Mouse (Mus musculus) intestine, embryonic 15.5 days (tissue): ENCODE results near the gene Defb35. TPM values are rescaled to one million over a fixed set of nuclear protein-coding genes. Genes with fewer than 3 reads are reported as not detected.
"Not testable (repeated sequence)": the region's sequence is repeated elsewhere in the genome, so short reads cannot be mapped to it uniquely, and the experiment has no call there.

Experiments used
- ATAC-seq: fragments of 200-750 bp; cut with Nextera tagmentation; 2 replicates; pipeline ENCODE4 v1.8.0; 2017; ENCODE audit warnings: moderate TSS enrichment, moderate library complexity
- H3K27ac ChIP-seq: fragments of 300-500 bp; sonication (generic); 2 replicates; pipeline ENCODE4 v1.5.1; 2015; ENCODE audit warnings: mild to moderate bottlenecking, inconsistent platforms
- H3K27me3 ChIP-seq: fragments of 300-500 bp; sonication (generic); replicated peaks from 2 replicates; pipeline ENCODE4 v1.6.1; 2015; ENCODE audit warnings: inconsistent platforms
- H3K36me3 ChIP-seq: fragments of 300-500 bp; sonication (generic); 2 replicates; pipeline ENCODE4 v1.6.1; 2015; ENCODE audit warnings: inconsistent platforms
- H3K4me1 ChIP-seq: fragments of 300-500 bp; sonication (generic); replicated peaks from 2 replicates; pipeline ENCODE4 v1.6.1; 2015; ENCODE audit warnings: inconsistent platforms
- H3K4me2 ChIP-seq: fragments of 300-500 bp; sonication (generic); replicated peaks from 2 replicates; pipeline ENCODE4 v1.6.1; 2015; ENCODE audit warnings: mild to moderate bottlenecking, inconsistent platforms
- H3K4me3 ChIP-seq: fragments of 300-500 bp; sonication (generic); replicated peaks from 2 replicates; pipeline ENCODE4 v1.5.1; 2015; ENCODE audit warnings: inconsistent platforms
- H3K9ac ChIP-seq: fragments of 300-500 bp; sonication (generic); 2 replicates; pipeline ENCODE4 v1.6.1; 2015; ENCODE audit warnings: inconsistent platforms
- H3K9me3 ChIP-seq: fragments of 300-500 bp; sonication (generic); 2 replicates; pipeline ENCODE4 v1.6.1; 2016; ENCODE audit warnings: inconsistent platforms
- WGBS: fragments of 180-500 bp; shearing (Covaris S2); methylation state at CpG from one replicate; pipeline ENCODE4 v1.1.7; 2015; 5-methylcytosine and 5-hydroxymethylcytosine counted together
- polyA plus RNA-seq: library from polyadenylated mRNA; unstranded; fragments of >200 nt; fragmentation: Nextera tagmentation; extraction: Ambion mirVana; gene quantifications from 2 replicates; pipeline ENCODE4 v1.2.1, GENCODE M21; 2015

Gene Defb35
- not detected in 2 replicates for polyA plus RNA-seq

DNA sequence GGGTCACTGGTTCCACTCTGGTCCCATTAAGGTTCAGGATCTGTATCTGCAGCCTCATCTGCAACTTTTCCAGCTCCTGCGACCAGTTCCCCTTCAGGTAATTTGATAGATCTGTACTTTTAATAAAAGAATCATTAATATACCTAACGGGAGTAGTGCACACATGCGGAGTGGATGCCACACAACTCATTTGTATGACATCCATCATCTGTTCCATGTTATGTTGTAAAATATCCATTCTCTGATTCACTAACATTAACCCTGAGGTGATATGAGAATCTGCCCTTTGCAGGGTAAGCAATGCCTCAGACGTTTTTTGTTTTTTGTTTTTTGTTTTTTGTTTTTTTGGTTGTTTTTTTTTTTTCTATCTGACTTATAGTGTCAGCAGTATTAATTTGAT is at the start of gene Defb35:
TSS of gene Defb35 (plus strand) at position 301 of the 400 bp plus-strand sequence.
- not testable (repeated sequence) for H3K4me2 ChIP-seq, H3K27me3 ChIP-seq, H3K9me3 ChIP-seq, H3K4me1 ChIP-seq, ATAC-seq, H3K36me3 ChIP-seq, H3K4me3 ChIP-seq, H3K9ac ChIP-seq, H3K27ac ChIP-seq
- WGBS = 86% methylated on average over 4 of the region's 4 CpGs

DNA sequence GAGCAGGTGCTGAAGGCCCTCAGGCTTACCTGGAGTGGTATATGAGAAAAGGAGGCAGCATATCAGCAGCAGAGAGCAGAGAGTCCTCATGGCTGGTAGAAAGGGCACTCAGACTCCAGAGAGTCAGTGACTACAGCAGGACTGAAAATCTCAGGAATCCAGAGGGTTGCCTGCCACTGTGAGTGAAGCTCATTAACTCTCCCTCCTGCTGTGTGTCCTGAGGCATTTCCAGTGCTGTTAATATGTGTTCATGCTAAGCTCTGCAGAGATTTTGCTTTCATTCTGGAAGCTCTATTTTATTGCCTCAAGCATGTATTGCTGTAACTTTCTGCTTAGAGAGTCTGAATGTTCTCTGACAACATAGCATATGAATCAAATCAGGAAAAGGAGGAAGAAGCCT is 31.9 kb upstream of the Defb35 start, which contains the start of gene Defb11:
TSS of gene Defb11 (minus strand) at position 123 of the 400 bp plus-strand sequence.
- not testable (repeated sequence) for H3K9me3 ChIP-seq, H3K27ac ChIP-seq, H3K4me3 ChIP-seq, H3K9ac ChIP-seq, H3K27me3 ChIP-seq, H3K4me2 ChIP-seq, ATAC-seq, H3K36me3 ChIP-seq, H3K4me1 ChIP-seq

GRCm38 (mm10) chr8:21911931-21912330 is 26.2 kb upstream of the Defb35 start:
- no peaks in the 10 kb centered on the region for H3K36me3 ChIP-seq
- no peak overlapping the region for H3K4me3 ChIP-seq
- no peak overlapping the region for H3K27ac ChIP-seq
- ATAC-seq = no peak
- H3K9me3 ChIP-seq = no peaks in the 10 kb centered on the region
- no peak overlapping the region for H3K9ac ChIP-seq
- H3K27me3 ChIP-seq = no peaks in the 10 kb centered on the region
- no peaks in the 10 kb centered on the region for H3K4me1 ChIP-seq
- WGBS = 24% methylated on average over 1 of the region's 1 CpGs
- H3K4me2 ChIP-seq = no peak overlapping the region

DNA sequence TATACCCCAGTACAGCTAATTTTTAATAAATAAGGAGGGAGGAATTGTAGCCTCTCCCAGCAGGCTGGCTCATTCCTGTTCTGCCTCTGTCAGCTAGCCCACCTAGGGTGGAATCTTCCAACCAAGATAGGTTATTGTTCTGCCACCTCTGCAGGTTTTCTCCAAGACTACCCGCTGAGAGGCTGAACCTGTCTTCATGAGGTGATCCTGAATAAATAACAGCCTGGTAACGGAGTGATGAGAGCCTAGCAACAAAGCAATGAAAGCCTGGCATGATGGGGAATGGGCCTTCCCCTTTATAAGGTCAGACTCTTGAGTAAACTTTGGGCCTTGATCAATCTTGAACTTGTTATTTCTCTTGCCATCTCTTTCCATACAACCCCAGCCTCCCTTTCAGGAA is 25.6 kb upstream of the Defb35 start:
- H3K4me3 ChIP-seq = no peak overlapping the region
- WGBS = 20% methylated on average over 2 of the region's 2 CpGs
- no peak for ATAC-seq
- H3K36me3 ChIP-seq = no peaks in the 10 kb centered on the region
- H3K9me3 ChIP-seq = no peaks in the 10 kb centered on the region
- no peak overlapping the region for H3K27ac ChIP-seq
- H3K27me3 ChIP-seq = no peaks in the 10 kb centered on the region
- no peaks in the 10 kb centered on the region for H3K4me1 ChIP-seq
- no peak overlapping the region for H3K4me2 ChIP-seq
- H3K9ac ChIP-seq = no peak overlapping the region

- Histone ChIP-seq H3K27ac (no peak overlapping the region), H3K4me3 (no peak overlapping the region), H3K4me1 (no peaks in the 10 kb centered on the region), H3K9ac (no peak overlapping the region), H3K36me3 (no peaks in the 10 kb centered on the region), H3K4me2 (no peak overlapping the region), H3K9me3 (no peaks in the 10 kb centered on the region), H3K27me3 (no peaks in the 10 kb centered on the region)
- 84% methylated on average over 3 of the region's 3 CpGs for WGBS
- no peak for ATAC-seq
Observed at GRCm38 (mm10) chr8:21915625-21916024, 22.5 kb upstream of the Defb35 start.

DNA sequence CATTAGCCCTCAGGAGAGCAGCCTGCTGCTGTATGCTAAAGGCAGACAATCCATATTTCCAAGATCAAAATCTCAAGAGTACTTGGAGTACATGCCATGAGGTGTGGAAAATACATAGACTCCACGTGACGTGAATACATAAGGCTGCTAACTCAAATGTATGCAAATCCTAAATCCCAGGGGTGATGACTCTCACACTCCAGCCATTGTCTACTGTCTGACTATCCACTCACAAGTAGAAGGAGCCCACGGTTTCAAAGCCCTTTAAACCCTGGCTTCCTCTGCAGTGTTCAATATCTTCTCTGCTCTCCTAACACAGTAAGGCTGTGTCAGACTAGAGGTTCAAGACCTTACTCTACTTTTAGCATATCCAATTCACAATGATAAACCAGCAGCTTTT is 7.4 kb upstream of the Defb35 start:
- not testable (repeated sequence) for H3K4me1 ChIP-seq, H3K9ac ChIP-seq, H3K36me3 ChIP-seq, H3K27ac ChIP-seq, ATAC-seq, H3K9me3 ChIP-seq, H3K4me3 ChIP-seq, H3K27me3 ChIP-seq, H3K4me2 ChIP-seq
- 86% methylated on average over 3 of the region's 3 CpGs for WGBS

GRCm38 (mm10) chr8:21932610-21933009 is 5.5 kb upstream of the Defb35 start, which contains the start of gene Defb15:
Gene Defb15, minus strand, starts transcription at chr8:21932710.
- no peak within 1 kb of the TSS for H3K27ac ChIP-seq
- no peak within 1 kb of the TSS for H3K4me2 ChIP-seq
- no peaks in the 10 kb centered on the region for H3K4me1 ChIP-seq
- no peak for ATAC-seq
- no peak within 1 kb of the TSS for H3K9ac ChIP-seq
- H3K4me3 ChIP-seq = no peak within 1 kb of the TSS
- no peaks in the 10 kb centered on the region for H3K36me3 ChIP-seq
- WGBS = 89% methylated on average over 6 of the region's 6 CpGs
- H3K9me3 ChIP-seq = no peaks in the 10 kb centered on the region
- no peaks in the 10 kb centered on the region for H3K27me3 ChIP-seq

GRCm38 (mm10) chr8:21946462-21946861 is 8.3 kb downstream of the Defb35 start, which contains the start of gene Defb13:
Gene Defb13, plus strand, starts transcription at chr8:21946762.
- 82% methylated on average over 6 of the region's 6 CpGs for WGBS
- no peak for ATAC-seq
- no peaks in the 10 kb centered on the region for H3K9me3 ChIP-seq
- H3K27me3 ChIP-seq = no peaks in the 10 kb centered on the region
- no peaks in the 10 kb centered on the region for H3K36me3 ChIP-seq
- H3K4me1 ChIP-seq = no peaks in the 10 kb centered on the region
- no peak within 1 kb of the TSS for H3K9ac ChIP-seq
- H3K4me2 ChIP-seq = no peak within 1 kb of the TSS
- no peak within 1 kb of the TSS for H3K4me3 ChIP-seq
- H3K27ac ChIP-seq = no peak within 1 kb of the TSS

- H3K27ac ChIP-seq = no peak overlapping the region
- no peaks in the 10 kb centered on the region for H3K27me3 ChIP-seq
- no peak overlapping the region for H3K4me2 ChIP-seq
- no peak overlapping the region for H3K4me3 ChIP-seq
- ATAC-seq = no peak
- H3K9ac ChIP-seq = no peak overlapping the region
- no peaks in the 10 kb centered on the region for H3K9me3 ChIP-seq
- 69% methylated on average over 9 of the region's 9 CpGs for WGBS
- no peaks in the 10 kb centered on the region for H3K36me3 ChIP-seq
- H3K4me1 ChIP-seq = no peaks in the 10 kb centered on the region
Observed at GRCm38 (mm10) chr8:21947311-21948017, 9.3 kb downstream of the Defb35 start.

GRCm38 (mm10) chr8:21955321-21955720 is 17.2 kb downstream of the Defb35 start:
- no peaks in the 10 kb centered on the region for H3K9me3 ChIP-seq
- H3K4me3 ChIP-seq = no peak overlapping the region
- H3K4me1 ChIP-seq = no peaks in the 10 kb centered on the region
- ATAC-seq = no peak
- H3K9ac ChIP-seq = no peak overlapping the region
- H3K27ac ChIP-seq = no peak overlapping the region
- H3K4me2 ChIP-seq = no peak overlapping the region
- H3K27me3 ChIP-seq = no peaks in the 10 kb centered on the region
- H3K36me3 ChIP-seq = no peaks in the 10 kb centered on the region
- 10% methylated on average over 9 of the region's 9 CpGs for WGBS

GRCm38 (mm10) chr8:21956336-21956735 is 18.2 kb downstream of the Defb35 start:
- Histone ChIP-seq H3K9me3 (no peaks in the 10 kb centered on the region), H3K4me2 (no peak overlapping the region), H3K4me3 (no peak overlapping the region), H3K27ac (no peak overlapping the region), H3K27me3 (no peaks in the 10 kb centered on the region), H3K36me3 (no peaks in the 10 kb centered on the region), H3K4me1 (no peaks in the 10 kb centered on the region), H3K9ac (no peak overlapping the region)
- no peak for ATAC-seq
- WGBS = 90% methylated on average over 3 of the region's 3 CpGs

DNA sequence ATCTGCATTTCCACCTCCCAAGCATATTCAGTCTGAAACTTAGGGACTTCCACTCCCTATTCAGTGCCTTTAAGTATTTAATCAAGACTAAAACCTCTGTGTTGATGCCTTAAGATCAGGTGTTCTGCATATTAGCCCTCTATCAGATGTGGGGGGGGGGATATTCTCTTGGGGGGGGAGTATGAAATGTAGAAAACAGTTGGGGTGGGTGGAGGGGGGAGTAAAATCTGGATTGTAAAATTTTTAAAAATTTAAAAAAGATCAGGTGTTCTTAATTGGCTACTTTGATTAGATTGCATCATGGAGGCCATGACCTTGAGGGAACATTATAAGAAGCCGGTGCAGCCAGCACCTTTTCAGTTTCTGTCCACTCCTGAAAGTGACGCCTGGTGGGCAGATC is 20.3 kb downstream of the Defb35 start, which contains the start of gene Fam90a1a:
TSS of gene Fam90a1a (plus strand) at position 301 of the 400 bp plus-strand sequence.
- no peak within 1 kb of the TSS for H3K27ac ChIP-seq
- H3K9me3 ChIP-seq = no peaks in the 10 kb centered on the region
- H3K36me3 ChIP-seq = no peaks in the 10 kb centered on the region
- no peaks in the 10 kb centered on the region for H3K27me3 ChIP-seq
- ATAC-seq = no peak
- H3K4me2 ChIP-seq = no peak within 1 kb of the TSS
- no peak within 1 kb of the TSS for H3K4me3 ChIP-seq
- WGBS = 88% methylated on average over 2 of the region's 2 CpGs
- H3K9ac ChIP-seq = no peak within 1 kb of the TSS
- H3K4me1 ChIP-seq = no peaks in the 10 kb centered on the region

GRCm38 (mm10) chr8:21966646-21967045 is 28.5 kb downstream of the Defb35 start:
- Histone ChIP-seq H3K4me1 (no peaks in the 10 kb centered on the region), H3K4me2 (no peak overlapping the region), H3K4me3 (no peak overlapping the region), H3K36me3 (no peaks in the 10 kb centered on the region), H3K27ac (no peak overlapping the region), H3K9me3 (no peaks in the 10 kb centered on the region), H3K27me3 (no peaks in the 10 kb centered on the region), H3K9ac (no peak overlapping the region)
- 79% methylated on average over 1 of the region's 1 CpGs for WGBS
- no peak for ATAC-seq
